Mouse (Mus musculus) spleen, adult 2 months (tissue): ENCODE measurements around the gene Crp.

ENCODE experiments used
- CTCF ChIP-seq: fragments of 200-500 bp; IDR thresholded peaks from 2 replicates; pipeline ENCODE4 v1.5.1; 2011; ENCODE audit warnings: mild to moderate bottlenecking, inconsistent platforms; ENCODE audit not compliant: insufficient read depth, insufficient read length, insufficient replicate concordance; ENCODE audit errors: extremely low read depth
- POLR2A ChIP-seq: fragments of 200-500 bp; IDR thresholded peaks from 2 replicates; pipeline ENCODE4 v1.6.1; 2011; ENCODE audit warnings: low read depth, low read length, inconsistent platforms

- no peak for TF ChIP-seq POLR2A
- TF ChIP-seq CTCF = no peak
Measured at GRCm38 (mm10) chr1:172785886-172786285, 88.0 kb downstream of the Crp start.
